Mouse (Mus musculus): ENCODE data around the gene Vmn1r101. TPM values are rescaled to one million over a fixed set of nuclear protein-coding genes. Genes with fewer than 3 reads are reported as not detected.
"Not testable (repeated sequence)": the region's sequence is repeated elsewhere in the genome, so short reads cannot be mapped to it uniquely, and the experiment has no call there.

The Vmn1r101 gene
- not detected for total RNA-seq (2022)

GRCm38 (mm10) chr7:20442493-20442892, at the start of gene Vmn1r101:
Gene Vmn1r101, minus strand, starts transcription at chr7:20442593.
- DNase-seq (ENCODE audit: low spot score in 2 of 2) = not testable (repeated sequence)

- DNase-seq (ENCODE audit: low spot score in 2 of 2) = not testable (repeated sequence)
These were observed 32.4 kb upstream of the Vmn1r101 start, which contains the start of gene Gm10670 for GRCm38 (mm10) chr7:20474825-20475224. Gene Gm10670, minus strand, starts transcription at chr7:20474925.

GRCm38 (mm10) chr7:20417642-20418041, 24.8 kb downstream of the Vmn1r101 start, which contains the start of gene Vmn1r100:
Gene Vmn1r100, plus strand, starts transcription at chr7:20417942.
- DNase-seq (ENCODE audit: low spot score in 2 of 2) = not testable (repeated sequence)

Other genes starting within 250 kb of the Vmn1r101 start
- gene Vmn1r95, start 248.9 kb downstream of the Vmn1r101 start, total RNA-seq (2022) = not detected
- not detected for gene Gm6164, start 237.0 kb downstream of the Vmn1r101 start, total RNA-seq (2022)
- gene Gm4498, start 208.8 kb downstream of the Vmn1r101 start, total RNA-seq (2022) = not detected
- not detected for gene Gm5890, start 179.8 kb downstream of the Vmn1r101 start, total RNA-seq (2022)
- not detected for gene Gm4133, start 108.5 kb downstream of the Vmn1r101 start, total RNA-seq (2022)
- gene Gm5728, start 67.2 kb downstream of the Vmn1r101 start, total RNA-seq (2022) = not detected
- gene Vmn1r100, start 24.7 kb downstream of the Vmn1r101 start, total RNA-seq (2022) = not detected
- gene Gm10670, start 32.3 kb upstream of the Vmn1r101 start, total RNA-seq (2022) = not detected
- not detected for gene Vmn1r103, start 67.9 kb upstream of the Vmn1r101 start, total RNA-seq (2022)
- gene Vmn1r104, start 91.2 kb upstream of the Vmn1r101 start, total RNA-seq (2022) = not detected
- gene Gm5726, start 103.2 kb upstream of the Vmn1r101 start, total RNA-seq (2022) = not detected
- not detected for gene Gm4141, start 133.6 kb upstream of the Vmn1r101 start, total RNA-seq (2022)
- gene Gm4513, start 156.4 kb upstream of the Vmn1r101 start, total RNA-seq (2022) = not detected
- not detected for gene Vmn1r107, start 226.3 kb upstream of the Vmn1r101 start, total RNA-seq (2022)